Mouse (Mus musculus) lung, postnatal 14 days (tissue): ENCODE measurements around the gene Dag1.
"Not testable (repeated sequence)": the region's sequence is repeated elsewhere in the genome, so short reads cannot be mapped to it uniquely, and the experiment has no call there.

Experiments
- DNase-seq: peaks from one replicate; pipeline ENCODE4 v3.0.0; 2021

Gene Dag1

GRCm38 (mm10) chr9:108273485-108273884 is 9.7 kb upstream of the Dag1 start:
- no peak for DNase-seq

- no peak for DNase-seq
Observed at GRCm38 (mm10) chr9:108272691-108273090, 8.9 kb upstream of the Dag1 start.

DNA sequence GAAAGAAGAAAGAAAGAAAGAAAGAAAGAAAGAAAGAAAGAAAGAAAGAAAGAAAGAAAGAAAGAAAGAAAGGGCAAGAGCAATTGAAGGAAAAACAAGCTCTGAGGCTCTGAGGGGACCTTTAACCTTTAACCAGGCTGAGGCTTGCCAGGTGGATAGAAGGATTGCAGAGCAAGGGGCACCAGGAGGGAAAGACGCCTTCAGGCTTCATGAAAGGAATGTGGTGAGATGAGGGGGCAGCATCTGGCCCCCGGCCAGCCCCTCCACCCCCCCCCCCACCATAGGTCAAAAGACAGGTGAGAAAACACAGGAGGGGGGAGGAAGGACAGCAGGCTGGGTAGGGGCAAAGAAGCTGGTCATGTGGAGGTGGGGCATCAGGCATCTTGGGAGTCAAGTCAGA is 8.2 kb upstream of the Dag1 start:
- DNase-seq, result no peak

- not testable (repeated sequence) for DNase-seq
Observed at GRCm38 (mm10) chr9:108268701-108269100, 4.9 kb upstream of the Dag1 start.

DNA sequence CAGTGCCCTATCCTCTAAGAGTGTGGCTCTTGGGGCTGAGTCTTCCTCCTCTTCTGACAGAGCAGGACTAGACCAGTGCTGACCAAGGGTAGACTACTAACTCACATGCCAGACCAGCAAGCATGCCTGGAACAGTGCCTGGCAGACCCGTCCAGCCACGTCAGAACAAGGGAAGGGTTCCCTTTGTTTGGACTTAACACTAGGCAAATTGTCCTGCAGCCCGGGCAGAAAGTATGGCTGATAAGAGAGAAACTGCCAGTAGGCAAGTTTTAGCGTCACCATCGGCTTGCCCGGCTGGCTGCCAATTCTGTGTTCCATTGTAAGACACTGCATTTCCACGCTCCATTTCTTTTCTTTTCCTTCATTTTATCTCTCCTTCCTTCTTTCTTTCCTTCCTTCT is 3.9 kb upstream of the Dag1 start:
- peak; percentile 42 for DNase-seq

DNA sequence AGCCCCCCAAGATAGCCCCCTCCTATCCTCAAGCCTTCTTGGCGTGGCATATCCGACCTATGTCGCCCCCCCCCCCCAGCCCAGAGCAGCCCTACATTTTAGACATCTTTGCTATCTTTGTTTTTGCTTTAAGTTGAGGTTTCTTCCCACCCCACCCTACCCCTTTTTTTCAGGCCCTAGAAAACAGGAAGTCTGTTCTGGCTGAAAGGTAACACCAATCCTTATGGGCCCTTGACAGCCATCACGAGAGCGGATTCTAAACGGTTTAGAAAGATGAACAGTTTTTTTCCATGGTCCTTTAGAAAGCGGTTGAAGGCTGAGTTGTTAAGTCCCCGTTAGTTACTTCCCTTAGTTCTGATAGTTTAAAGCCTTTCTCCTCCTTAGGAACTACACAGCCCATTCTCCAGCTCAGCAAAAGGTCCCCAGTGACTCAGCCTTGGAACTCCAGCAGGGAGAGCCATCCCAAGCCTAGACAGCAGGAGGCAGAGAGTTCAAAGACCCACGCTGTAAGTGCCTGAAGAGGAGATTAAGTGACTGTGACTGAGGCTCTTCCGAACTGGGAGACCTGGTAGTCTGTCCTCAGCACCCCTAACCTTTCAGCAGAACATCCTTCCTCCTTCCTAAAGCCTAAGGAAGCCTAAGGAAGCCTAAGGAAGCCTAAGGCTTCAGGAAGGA is 2.6 kb upstream of the Dag1 start:
- DNase-seq, result no peak

- DNase-seq, result peak; percentile 66
Observed at GRCm38 (mm10) chr9:108264191-108264921, 598 bp upstream of the Dag1 start.

- no peak for DNase-seq
Observed at GRCm38 (mm10) chr9:108263131-108263681, 552 bp downstream of the Dag1 start.

- DNase-seq, result peak; percentile 35
Observed at GRCm38 (mm10) chr9:108262494-108263049, 1.2 kb downstream of the Dag1 start.

DNA sequence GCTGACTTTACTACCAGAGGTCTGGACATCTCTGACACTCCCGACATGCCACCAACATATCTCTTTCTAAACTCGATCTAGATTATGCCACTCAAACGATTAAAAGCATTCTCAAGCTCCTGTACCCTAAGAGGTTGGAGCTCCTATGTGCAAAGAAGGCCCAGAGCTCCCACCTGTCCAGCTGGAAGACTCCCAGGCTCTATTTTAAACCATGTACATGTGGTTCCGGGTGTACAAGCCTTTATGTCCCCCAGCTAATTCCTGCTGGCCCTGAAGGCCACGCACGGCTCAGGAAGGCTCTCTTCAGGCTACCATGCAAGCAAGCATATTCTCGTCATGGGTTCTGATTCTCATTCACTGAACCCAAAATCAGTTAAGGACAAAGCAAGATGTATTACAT is 1.9 kb downstream of the Dag1 start:
- no peak for DNase-seq

- DNase-seq, result no peak
Observed at GRCm38 (mm10) chr9:108260526-108260925, 3.2 kb downstream of the Dag1 start.

DNA sequence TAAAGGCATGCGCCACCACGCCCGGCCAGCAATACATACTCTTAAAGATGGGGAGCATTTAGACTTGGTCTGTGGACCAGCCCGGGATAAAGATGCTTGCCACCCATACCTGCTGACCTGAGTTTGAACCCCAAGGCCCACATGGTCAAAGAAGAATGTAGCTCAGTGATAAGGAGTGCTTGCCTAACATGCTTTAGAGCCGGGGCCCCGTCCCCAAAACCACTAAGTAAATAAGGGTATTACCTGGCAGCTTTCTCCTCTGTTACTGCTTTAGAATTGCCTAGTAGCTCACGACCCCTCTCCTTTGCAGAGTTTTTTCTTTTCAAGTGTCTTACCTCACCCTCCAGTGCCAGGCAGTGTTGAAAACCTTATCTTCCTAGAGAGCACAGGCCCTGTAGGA is 11.0 kb downstream of the Dag1 start:
- no peak for DNase-seq

- DNase-seq, result no peak
Observed at GRCm38 (mm10) chr9:108251877-108252276, 11.9 kb downstream of the Dag1 start.

GRCm38 (mm10) chr9:108248957-108249356 is 14.8 kb downstream of the Dag1 start:
- DNase-seq, result no peak

GRCm38 (mm10) chr9:108244984-108245383 is 18.8 kb downstream of the Dag1 start:
- no peak for DNase-seq

DNA sequence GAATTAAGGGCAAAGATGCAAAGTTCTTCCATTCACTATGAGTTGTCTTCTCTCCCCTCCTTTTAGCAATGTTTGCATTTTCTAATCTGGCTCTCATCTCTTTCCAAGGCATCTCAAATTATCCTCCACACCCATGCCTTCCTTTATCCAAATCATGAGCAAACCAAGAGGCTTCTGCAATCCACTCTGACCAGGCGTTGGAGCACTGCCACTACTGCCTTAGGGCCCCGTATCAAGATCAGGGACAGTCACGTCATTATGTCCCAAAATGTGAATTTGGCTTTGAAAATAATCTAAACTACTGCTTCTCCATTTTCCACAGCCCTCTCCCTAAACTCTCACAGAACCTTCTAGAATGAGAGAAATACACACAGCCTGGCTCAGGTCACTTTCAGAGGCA is 19.2 kb downstream of the Dag1 start:
- DNase-seq, result no peak

GRCm38 (mm10) chr9:108239951-108240350 is 23.8 kb downstream of the Dag1 start:
- no peak for DNase-seq

GRCm38 (mm10) chr9:108238831-108239230 is 24.9 kb downstream of the Dag1 start:
- DNase-seq, result no peak

DNA sequence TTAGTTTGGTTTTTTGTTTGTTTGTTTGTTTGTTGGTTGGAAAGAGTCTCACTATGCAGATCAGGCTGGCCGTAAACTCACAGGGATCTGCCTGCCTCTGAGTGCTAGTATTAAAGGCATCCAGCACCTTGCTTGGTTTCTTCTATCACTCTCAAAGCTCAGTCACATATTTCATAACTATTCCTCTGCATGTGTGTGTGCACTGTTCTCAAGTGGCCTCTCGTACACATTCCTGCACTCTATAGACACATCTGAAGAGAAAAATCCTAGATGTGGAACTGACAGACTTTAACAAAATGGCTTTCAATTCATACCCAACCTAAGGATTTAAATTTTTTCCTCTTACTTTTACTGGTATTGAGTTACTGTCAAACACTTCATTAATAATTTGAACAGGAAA is 25.4 kb downstream of the Dag1 start:
- DNase-seq, result no peak

- no peak for DNase-seq
Observed at GRCm38 (mm10) chr9:108234682-108235081, 29.1 kb downstream of the Dag1 start.

- DNase-seq, result no peak
Observed at GRCm38 (mm10) chr9:108232908-108233307, 30.9 kb downstream of the Dag1 start.

- DNase-seq, result no peak
Observed at GRCm38 (mm10) chr9:108227911-108228649, 35.7 kb downstream of the Dag1 start.

DNA sequence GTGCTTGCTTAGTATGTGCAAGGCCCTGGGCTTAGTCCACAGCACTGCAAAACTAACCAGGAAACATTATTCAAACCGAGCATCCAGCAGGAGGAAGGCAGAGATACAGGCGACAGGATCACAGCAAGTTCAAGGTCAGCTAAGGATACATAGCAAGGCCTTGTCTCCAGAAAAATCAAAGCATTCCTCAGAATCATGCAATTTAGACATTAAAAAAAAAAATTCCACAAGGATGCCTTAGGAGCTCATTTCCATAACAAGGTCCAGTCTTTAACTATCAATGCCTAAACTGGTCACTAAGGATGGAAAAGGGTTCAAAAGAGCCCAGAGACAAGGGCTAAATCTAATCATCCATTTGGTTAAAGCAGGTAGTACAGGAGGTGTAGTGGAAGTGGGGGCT is 38.6 kb downstream of the Dag1 start:
- DNase-seq, result no peak
